Mouse (Mus musculus): ENCODE data around the gene Arfrp1. TPM values are rescaled to one million over a fixed set of nuclear protein-coding genes. Genes with fewer than 3 reads are reported as not detected.

Gene Arfrp1
- polyA plus RNA-seq, 1 experiment from 2014 or later: 19.4 TPM

DNA sequence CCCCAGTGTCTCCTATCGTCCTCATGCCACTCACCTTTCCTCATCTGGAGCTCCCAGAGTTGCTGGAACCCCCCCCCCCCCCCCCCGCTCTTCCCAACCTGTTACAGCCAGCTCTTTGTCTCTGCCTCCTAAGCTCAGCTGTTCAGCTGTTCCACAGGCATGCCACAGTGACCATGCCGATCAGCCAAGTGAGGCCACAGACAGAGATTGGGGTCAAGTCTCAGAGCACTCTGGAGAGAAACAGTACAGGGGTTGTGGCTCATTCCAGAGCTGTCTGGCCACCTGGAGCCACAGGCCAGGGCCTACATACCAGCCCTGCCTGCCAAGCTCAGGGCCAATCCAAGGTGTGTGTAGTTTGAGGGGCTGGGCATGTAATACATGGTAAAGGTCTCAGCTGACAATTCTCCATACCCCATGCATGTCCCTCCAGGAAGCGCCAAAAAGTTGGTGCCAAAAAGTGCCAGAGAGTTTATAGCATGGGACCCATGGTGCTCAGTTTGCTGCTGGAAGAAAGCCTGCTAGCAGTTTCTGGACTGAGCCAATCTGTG is 21.5 kb upstream of the Arfrp1 start:
- ATAC-seq: no peak
- no peak overlapping the region for H3K9ac ChIP-seq (replicated peaks)
- TF ChIP-seq EP300 (IDR thresholded peaks at IDR 0.05; ENCODE audit: low read depth) (no peak), CTCF (IDR thresholded peaks at IDR 0.05; ENCODE audit: low read depth) (no peak)
- WGBS (ENCODE audit: insufficient replicate concordance): 70% methylated on average over 3 of the region's 4 CpGs
- peaks cover 28% of the 10 kb centered on the region for H3K36me3 ChIP-seq (replicated peaks; ENCODE audit: insufficient read depth, low read length)
- H3K4me3 ChIP-seq (ENCODE audit: low read depth, low read length): no peak overlapping the region
- no peaks in the 10 kb centered on the region for H3K4me1 ChIP-seq (ENCODE audit: insufficient read depth)
- H3K4me2 ChIP-seq (ENCODE audit: low read depth, low read length): no peak overlapping the region
- no peaks in the 10 kb centered on the region for H3K27me3 ChIP-seq (ENCODE audit: insufficient read depth, low read length)
- DNase-seq: no peak
- no peaks in the 10 kb centered on the region for H3K9me3 ChIP-seq (ENCODE audit: low read length)
- no peak overlapping the region for H3K27ac ChIP-seq (ENCODE audit: low read depth)

DNA sequence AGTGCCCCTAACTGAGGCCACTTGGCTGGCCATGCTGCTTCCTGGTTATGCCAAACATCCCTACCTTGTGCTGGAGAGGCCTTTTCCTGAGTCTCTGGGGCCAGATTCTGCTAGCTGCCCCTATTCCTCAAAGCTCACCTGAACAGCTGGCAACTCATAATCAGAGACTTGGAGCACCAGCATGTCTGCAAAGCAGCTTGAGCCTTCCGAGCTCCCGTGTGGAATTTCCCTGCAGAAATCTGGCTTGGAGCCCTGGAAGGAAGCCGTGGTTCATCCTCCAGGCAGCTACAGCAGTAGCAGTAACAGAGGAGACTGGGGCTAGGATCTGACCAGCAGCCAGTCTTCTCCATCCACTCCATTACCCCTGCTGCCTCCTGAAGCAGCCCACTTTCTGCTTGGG is 20.7 kb upstream of the Arfrp1 start:
- no peak for ATAC-seq
- 86% methylated on average over 3 of the region's 3 CpGs for WGBS (ENCODE audit: insufficient replicate concordance)
- H3K27me3 ChIP-seq (ENCODE audit: insufficient read depth, low read length): no peaks in the 10 kb centered on the region

DNA sequence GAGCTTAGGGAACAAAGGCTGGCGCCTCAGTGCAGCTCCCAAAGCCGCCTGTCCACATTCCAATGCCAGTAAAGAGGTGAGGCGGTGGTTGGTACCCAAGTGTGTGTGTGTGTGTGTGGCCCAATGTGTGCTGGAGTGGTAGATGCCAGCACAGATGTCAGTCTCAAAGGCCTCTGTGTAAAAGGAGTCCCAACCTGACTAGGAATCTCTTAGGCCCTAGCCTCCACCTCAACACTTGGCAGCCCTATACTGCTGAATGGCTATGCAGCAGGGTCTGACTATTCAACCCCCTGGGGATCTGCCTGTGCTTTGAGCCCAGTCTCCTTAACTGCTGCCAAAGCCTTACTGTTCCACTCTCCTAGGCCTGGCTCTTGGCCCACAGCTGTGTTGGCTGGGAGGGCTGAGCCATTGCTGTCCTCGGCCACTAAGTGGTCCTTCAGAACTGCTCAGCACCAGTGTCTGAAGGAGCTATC is 19.8 kb upstream of the Arfrp1 start:
- H3K9ac ChIP-seq (replicated peaks): no peak overlapping the region
- H3K9me3 ChIP-seq (ENCODE audit: low read length): no peaks in the 10 kb centered on the region
- H3K4me3 ChIP-seq (ENCODE audit: low read depth, low read length): no peak overlapping the region
- ATAC-seq: no peak
- peaks cover 30% of the 10 kb centered on the region for H3K36me3 ChIP-seq (replicated peaks; ENCODE audit: insufficient read depth, low read length)
- no peaks in the 10 kb centered on the region for H3K4me1 ChIP-seq (ENCODE audit: insufficient read depth)
- 75% methylated on average over 4 of the region's 4 CpGs for WGBS (ENCODE audit: insufficient replicate concordance)
- H3K4me2 ChIP-seq (ENCODE audit: low read depth, low read length): no peak overlapping the region
- H3K27me3 ChIP-seq (ENCODE audit: insufficient read depth, low read length): no peaks in the 10 kb centered on the region
- no peak for DNase-seq
- no peak overlapping the region for H3K27ac ChIP-seq (ENCODE audit: low read depth)
- TF ChIP-seq CTCF (IDR thresholded peaks at IDR 0.05; ENCODE audit: low read depth) (no peak), EP300 (IDR thresholded peaks at IDR 0.05; ENCODE audit: low read depth) (no peak)

More for the DNA sequence above, 20.7 kb upstream of the Arfrp1 start:
- Histone ChIP-seq H3K4me2 (ENCODE audit: low read depth, low read length) (no peak overlapping the region), H3K27ac (ENCODE audit: low read depth) (no peak overlapping the region), H3K9me3 (ENCODE audit: low read length) (no peaks in the 10 kb centered on the region), H3K4me3 (ENCODE audit: low read depth, low read length) (no peak overlapping the region), H3K36me3 (replicated peaks; ENCODE audit: insufficient read depth, low read length) (peaks cover 24% of the 10 kb centered on the region), H3K4me1 (ENCODE audit: insufficient read depth) (no peaks in the 10 kb centered on the region), H3K9ac (replicated peaks) (no peak overlapping the region)
- TF ChIP-seq EP300 (IDR thresholded peaks at IDR 0.05; ENCODE audit: low read depth) (no peak), CTCF (IDR thresholded peaks at IDR 0.05; ENCODE audit: low read depth) (no peak)
- no peak for DNase-seq

DNA sequence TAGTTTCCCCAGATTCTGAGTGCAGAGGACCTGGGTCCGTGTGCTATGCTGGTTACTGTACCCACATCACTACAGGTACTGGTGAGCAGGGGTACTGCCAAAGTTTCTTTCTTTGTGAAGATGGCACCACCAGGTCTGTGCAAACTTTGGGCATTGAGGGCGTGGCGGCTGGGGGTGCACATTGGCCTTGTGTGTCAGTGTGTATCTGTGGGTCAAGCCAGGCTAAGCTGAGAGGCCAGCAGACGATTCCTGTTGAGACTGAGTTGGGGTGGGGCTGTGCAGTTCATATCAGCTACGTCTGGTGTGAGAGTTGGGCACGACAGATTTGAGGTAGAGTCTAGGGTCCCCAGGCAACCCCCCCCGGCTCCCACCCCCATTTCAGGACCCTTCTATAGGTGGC is 19.3 kb upstream of the Arfrp1 start:
- H3K27ac ChIP-seq (ENCODE audit: low read depth): no peak overlapping the region
- H3K36me3 ChIP-seq (replicated peaks; ENCODE audit: insufficient read depth, low read length): peaks cover 34% of the 10 kb centered on the region
- H3K4me1 ChIP-seq (ENCODE audit: insufficient read depth): no peaks in the 10 kb centered on the region
- TF ChIP-seq EP300 (IDR thresholded peaks at IDR 0.05; ENCODE audit: low read depth): no peak
- TF ChIP-seq CTCF (IDR thresholded peaks at IDR 0.05; ENCODE audit: low read depth): no peak
- no peaks in the 10 kb centered on the region for H3K9me3 ChIP-seq (ENCODE audit: low read length)
- DNase-seq: no peak
- 80% methylated on average over 7 of the region's 7 CpGs for WGBS (ENCODE audit: insufficient replicate concordance)
- H3K4me2 ChIP-seq (ENCODE audit: low read depth, low read length): no peak overlapping the region
- H3K4me3 ChIP-seq (ENCODE audit: low read depth, low read length): no peak overlapping the region
- H3K9ac ChIP-seq (replicated peaks): no peak overlapping the region
- no peaks in the 10 kb centered on the region for H3K27me3 ChIP-seq (ENCODE audit: insufficient read depth, low read length)
- ATAC-seq: no peak

DNA sequence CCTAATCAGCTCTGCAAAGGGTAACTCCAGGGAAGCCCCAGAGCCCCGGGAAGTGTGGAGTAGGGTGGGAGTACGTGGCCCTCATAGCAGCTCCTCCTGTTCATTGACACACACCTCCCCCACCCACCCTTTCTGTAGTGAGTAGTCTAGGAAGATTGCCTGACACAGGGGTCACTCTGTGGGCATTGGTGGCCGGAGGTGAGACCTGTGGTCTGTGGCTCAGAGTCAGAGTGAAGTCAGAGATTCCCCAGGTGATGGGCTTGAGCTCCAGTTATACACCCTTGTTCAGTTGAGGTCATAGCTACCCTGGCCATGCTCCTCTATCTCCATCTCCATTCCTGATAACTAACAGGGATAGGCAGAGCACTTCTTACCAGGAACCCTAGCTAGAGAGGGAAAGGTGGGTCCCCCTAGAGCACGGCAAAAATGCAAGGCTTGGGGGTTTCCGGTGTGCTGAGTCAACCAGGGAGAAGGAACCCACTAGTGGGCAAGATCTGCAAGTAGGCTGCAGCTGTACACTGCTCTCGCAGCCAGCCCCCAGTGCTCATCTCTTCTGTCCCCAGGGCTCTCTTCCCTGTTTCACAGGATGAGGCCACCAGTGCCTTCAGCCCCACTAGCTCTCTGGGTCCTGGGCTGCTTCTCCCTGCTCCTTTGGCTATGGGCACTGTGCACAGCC is 16.6 kb upstream of the Arfrp1 start:
- H3K4me2 ChIP-seq (ENCODE audit: low read depth, low read length): no peak overlapping the region
- H3K27me3 ChIP-seq (ENCODE audit: insufficient read depth, low read length): no peaks in the 10 kb centered on the region
- TF ChIP-seq EP300 (IDR thresholded peaks at IDR 0.05; ENCODE audit: low read depth): no peak
- TF ChIP-seq CTCF (IDR thresholded peaks at IDR 0.05; ENCODE audit: low read depth): no peak
- H3K4me3 ChIP-seq (ENCODE audit: low read depth, low read length): no peak overlapping the region
- ATAC-seq (no peak), DNase-seq (no peak)
- no peak overlapping the region for H3K9ac ChIP-seq (replicated peaks)
- H3K4me1 ChIP-seq (ENCODE audit: insufficient read depth): no peaks in the 10 kb centered on the region
- no peak overlapping the region for H3K27ac ChIP-seq (ENCODE audit: low read depth)
- H3K36me3 ChIP-seq (replicated peaks; ENCODE audit: insufficient read depth, low read length): peaks cover 40% of the 10 kb centered on the region
- H3K9me3 ChIP-seq (ENCODE audit: low read length): no peaks in the 10 kb centered on the region
- WGBS (ENCODE audit: insufficient replicate concordance): 89% methylated on average over 6 of the region's 6 CpGs

DNA sequence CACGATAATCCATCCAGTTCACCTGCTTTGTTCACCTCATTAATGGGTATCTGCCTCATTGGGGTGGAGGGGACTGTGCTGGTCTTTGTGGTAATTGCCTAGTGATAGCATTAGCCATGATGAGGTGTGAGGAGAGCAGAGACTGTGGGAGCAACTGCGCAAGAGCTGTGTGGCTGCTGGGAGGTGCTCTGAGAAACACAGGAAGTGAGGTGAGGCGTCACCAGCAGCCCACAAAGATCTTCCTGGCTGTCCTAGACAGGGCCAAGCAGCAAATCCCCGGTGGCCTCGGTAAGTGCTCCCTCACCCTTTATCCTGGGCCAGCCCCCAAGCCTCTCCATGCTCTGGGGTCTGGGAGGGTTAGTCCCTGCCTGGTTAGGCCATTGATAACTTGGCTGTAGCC is 15.9 kb upstream of the Arfrp1 start:
- Histone ChIP-seq H3K4me3 (ENCODE audit: low read depth, low read length) (no peak overlapping the region), H3K36me3 (replicated peaks; ENCODE audit: insufficient read depth, low read length) (peaks cover 37% of the 10 kb centered on the region), H3K4me1 (ENCODE audit: insufficient read depth) (no peaks in the 10 kb centered on the region), H3K9me3 (ENCODE audit: low read length) (no peaks in the 10 kb centered on the region), H3K27ac (ENCODE audit: low read depth) (no peak overlapping the region), H3K9ac (replicated peaks) (no peak overlapping the region), H3K4me2 (ENCODE audit: low read depth, low read length) (no peak overlapping the region), H3K27me3 (ENCODE audit: insufficient read depth, low read length) (no peaks in the 10 kb centered on the region)
- ATAC-seq (no peak), DNase-seq (no peak)
- 71% methylated on average over 5 of the region's 5 CpGs for WGBS (ENCODE audit: insufficient replicate concordance)
- TF ChIP-seq CTCF (IDR thresholded peaks at IDR 0.05; ENCODE audit: low read depth) (no peak), EP300 (IDR thresholded peaks at IDR 0.05; ENCODE audit: low read depth) (no peak)
